Mouse (Mus musculus) c-Kit-negative CD71-positive TER-119-positive erythroid progenitor cells, embryonic 14.5 days (primary cell): ENCODE results near the gene Uggt2.
A peak's percentile ranks its signal among the peaks of the same experiment; 100 is the strongest.
"Not testable (repeated sequence)": the region's sequence is repeated elsewhere in the genome, so short reads cannot be mapped to it uniquely, and the experiment has no call there.

Source experiments
- DNase-seq: peaks from one replicate; pipeline ENCODE4 v3.0.0-alpha.2; 2013; ENCODE audit warnings: low read depth, low spot score

Uggt2 gene

GRCm38 (mm10) chr14:119037076-119037683 lies 62.0 kb downstream of the Uggt2 start:
- DNase-seq, result no peak

GRCm38 (mm10) chr14:119027675-119028253 lies 71.5 kb downstream of the Uggt2 start:
- DNase-seq, result no peak

GRCm38 (mm10) chr14:119027130-119027529 lies 72.1 kb downstream of the Uggt2 start:
- peak; percentile 46 for DNase-seq

GRCm38 (mm10) chr14:119025889-119026288 lies 73.3 kb downstream of the Uggt2 start:
- DNase-seq, result no peak

GRCm38 (mm10) chr14:119013549-119013948 lies 85.7 kb downstream of the Uggt2 start:
- no peak for DNase-seq

GRCm38 (mm10) chr14:119012607-119013431 lies 86.4 kb downstream of the Uggt2 start:
- no peak for DNase-seq

GRCm38 (mm10) chr14:119009531-119009930 lies 89.7 kb downstream of the Uggt2 start:
- DNase-seq, result no peak

GRCm38 (mm10) chr14:119008031-119008590 lies 91.1 kb downstream of the Uggt2 start:
- no peak for DNase-seq

- peak; percentile 91 for DNase-seq
These were observed 91.9 kb downstream of the Uggt2 start for GRCm38 (mm10) chr14:119007103-119007951.

- no peak for DNase-seq
These were observed 92.7 kb downstream of the Uggt2 start for GRCm38 (mm10) chr14:119006441-119007102.

- DNase-seq, result no peak
These were observed 93.4 kb downstream of the Uggt2 start for GRCm38 (mm10) chr14:119005834-119006233.

- DNase-seq, result no peak
These were observed 95.9 kb downstream of the Uggt2 start for GRCm38 (mm10) chr14:119003320-119003719.

- no peak for DNase-seq
These were observed 103.9 kb downstream of the Uggt2 start for GRCm38 (mm10) chr14:118995226-118995925.

GRCm38 (mm10) chr14:118987523-118988496 lies 111.4 kb downstream of the Uggt2 start:
- peak; percentile 62 for DNase-seq

GRCm38 (mm10) chr14:118986653-118987522 lies 112.3 kb downstream of the Uggt2 start:
- DNase-seq, result peak; percentile 42

- DNase-seq, result no peak
These were observed 115.1 kb downstream of the Uggt2 start for GRCm38 (mm10) chr14:118984161-118984560.

GRCm38 (mm10) chr14:118983396-118983795 lies 115.8 kb downstream of the Uggt2 start:
- no peak for DNase-seq

- not testable (repeated sequence) for DNase-seq
These were observed 116.7 kb downstream of the Uggt2 start for GRCm38 (mm10) chr14:118982429-118983045.
